Mouse (Mus musculus): ENCODE results near the gene Dnase2a.

GRCm38 (mm10) chr8:84949753-84950152, 41.4 kb downstream of the Dnase2a start:
- TF ChIP-seq CTCF (IDR thresholded peaks at IDR 0.05; ENCODE audit: low read depth, low read length) = no peak
- TF ChIP-seq POLR2A (IDR thresholded peaks at IDR 0.05; ENCODE audit: extremely low read depth, insufficient read depth, low read length) = no peak
